Mouse (Mus musculus) monocyte, adult 2 months (primary cell): Measurements from ENCODE around the gene Chd5.

ENCODE experiments used
- DNase-seq, 2 experiments: peaks; one replicate each; pipeline ENCODE4 v3.0.0; 2022; ENCODE audit warnings: low spot score in 2 of 2, low read depth in 1 of 2

The Chd5 gene

DNA sequence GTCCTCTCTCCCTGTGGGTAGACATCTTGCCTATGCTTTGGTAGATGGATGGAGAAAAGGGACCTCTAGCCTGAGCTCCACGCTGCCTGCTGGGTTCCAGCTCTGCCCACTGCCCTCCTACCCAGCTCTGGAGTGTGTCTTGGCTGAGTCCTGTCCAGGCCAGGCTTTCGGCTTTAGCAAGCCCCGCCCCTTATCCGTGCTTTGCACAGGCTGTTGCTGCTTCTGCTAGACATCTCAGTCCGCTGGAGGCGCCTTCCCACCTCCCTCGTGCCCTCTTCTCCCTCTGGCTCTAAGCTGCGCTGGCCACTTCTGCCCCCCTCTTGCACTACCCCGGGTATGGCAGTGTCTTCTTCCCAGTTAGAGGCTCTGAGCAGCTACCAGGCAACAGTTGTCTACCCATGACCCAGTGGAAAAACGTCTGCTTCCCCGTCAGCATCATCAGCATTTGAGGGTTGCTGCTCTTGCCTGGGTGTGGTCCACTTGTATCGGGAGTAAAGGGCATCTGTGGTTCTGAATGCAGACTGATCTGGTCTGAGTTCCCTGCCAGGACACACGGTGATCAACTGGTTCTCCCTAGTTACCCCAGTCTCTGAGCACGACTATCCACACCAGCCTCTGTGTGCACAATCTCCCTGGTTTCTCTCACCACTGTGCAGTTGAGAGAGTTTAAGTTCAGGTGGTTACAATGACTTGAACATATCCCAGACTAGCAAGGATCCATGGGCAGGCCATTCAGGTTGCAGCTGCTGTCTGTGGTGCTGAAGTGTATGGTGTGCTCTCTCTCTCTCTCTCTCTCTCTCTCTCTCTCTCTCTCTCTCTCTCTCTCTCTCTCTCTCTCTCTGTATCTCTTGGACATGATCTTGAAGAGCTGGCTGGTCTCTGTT lies 13.2 kb downstream of the Chd5 start:
- peak in 1 of 2 experiments; percentile 10 for DNase-seq

DNA sequence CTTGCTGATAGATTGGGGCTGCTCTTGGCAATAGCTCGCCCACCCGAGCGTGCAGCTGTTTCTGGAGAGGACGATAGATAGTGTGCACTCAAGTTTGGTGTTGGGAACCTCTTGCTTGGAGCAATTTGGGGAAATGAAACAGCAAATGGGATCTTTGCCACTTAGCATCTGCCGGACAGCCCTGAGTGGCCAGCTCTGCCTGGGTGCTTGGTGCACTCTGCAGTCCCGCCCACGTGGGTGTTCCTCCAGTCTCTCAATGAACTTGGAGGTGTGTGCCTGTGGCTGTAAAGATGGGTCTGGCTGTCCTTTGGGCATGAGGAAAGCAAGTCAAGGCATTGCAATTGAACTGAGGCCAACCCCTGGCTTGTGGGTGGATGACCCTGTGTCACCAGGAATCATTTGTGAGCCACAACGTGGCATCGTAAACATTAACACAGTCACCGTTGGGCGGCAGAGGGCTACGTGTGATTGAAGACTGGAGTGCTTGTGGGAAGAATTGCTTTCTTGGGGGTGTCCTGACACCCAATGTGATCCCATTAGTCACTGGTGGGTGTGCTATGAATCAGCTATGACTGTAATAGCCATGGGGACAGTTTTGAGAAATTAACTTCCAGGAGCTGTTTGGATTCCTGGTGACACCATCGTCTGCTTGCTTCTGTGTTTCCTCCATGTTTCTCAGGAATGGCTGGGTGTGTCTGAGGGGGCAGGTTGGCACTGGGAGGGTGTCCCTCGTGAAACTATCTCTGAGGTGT lies 15.6 kb downstream of the Chd5 start:
- DNase-seq, result no peak

DNA sequence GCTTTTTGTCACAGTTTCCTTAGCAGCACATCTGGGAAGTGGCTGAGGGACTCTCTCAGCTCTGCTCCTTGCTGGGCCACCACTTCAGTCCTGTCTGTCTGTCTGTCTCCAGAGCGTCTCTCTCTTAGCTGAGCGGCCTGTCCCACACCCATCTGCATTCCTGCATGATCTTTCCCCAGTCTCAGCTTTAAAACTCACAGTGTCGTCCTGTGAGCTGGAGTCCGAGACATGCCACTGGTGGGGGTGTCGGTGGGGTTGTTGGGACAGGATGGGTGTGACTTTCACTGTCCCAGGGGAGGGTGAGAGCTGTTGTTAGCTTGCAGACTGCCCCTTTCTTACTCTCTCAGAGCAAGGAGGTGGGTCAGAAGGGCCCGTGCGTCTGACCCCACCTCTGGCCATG lies 17.2 kb downstream of the Chd5 start:
- DNase-seq, result no peak

DNA sequence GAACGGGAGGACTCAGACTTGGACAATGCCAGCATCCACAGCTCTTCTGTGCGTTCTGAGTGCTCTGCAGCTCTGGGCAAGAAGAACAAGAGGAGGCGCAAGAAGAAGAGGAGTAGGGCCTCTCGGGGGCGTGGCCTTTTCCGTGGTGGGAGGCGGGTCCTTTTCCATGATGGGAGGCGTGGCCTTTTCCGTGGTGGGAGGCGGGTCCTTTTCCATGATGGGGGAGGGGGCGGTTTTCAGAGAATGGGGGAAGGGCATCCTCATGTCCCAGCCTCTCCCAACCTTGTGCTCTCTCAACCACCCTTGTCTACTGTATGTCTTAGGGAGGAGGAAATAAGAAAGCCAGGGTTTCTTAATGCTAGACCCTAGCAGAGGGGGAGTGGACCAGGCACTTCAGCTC lies 21.2 kb downstream of the Chd5 start:
- DNase-seq, result no peak

DNA sequence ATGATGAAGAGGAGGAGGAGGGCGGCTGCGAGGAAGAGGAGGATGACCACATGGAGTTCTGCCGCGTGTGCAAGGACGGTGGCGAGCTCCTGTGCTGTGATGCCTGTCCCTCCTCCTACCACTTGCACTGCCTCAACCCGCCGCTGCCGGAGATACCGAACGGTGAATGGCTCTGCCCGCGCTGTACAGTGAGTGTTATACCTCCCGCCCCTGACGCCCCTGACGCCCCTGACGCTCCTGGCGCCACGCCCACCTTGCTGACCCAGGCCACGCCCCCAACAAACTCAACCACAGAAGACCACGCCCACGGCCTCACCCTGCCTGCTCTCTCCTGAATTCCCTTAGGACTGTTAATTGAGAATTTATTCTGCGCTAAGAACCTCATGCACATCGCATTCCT lies 22.4 kb downstream of the Chd5 start:
- DNase-seq, result no peak

DNA sequence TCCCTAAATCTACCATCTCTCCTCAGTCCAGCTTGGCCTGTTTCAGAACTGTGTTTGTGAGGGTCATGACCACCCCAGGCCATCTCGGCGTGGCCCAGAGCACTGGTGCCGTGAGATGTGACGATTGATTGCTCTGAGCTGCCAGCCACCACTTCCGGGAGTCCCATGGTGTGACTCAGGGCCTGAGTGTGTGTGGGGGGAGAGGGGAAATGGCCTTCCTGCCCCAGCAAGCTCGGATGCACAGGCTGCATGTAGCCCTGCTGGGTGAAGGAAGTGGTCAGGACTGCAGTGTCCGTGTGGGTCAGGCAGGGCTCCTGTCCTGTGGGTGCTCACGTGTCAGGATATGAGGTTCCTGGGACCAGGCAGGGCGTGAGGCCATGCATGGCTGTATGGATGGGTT lies 23.7 kb downstream of the Chd5 start:
- no peak for DNase-seq

DNA sequence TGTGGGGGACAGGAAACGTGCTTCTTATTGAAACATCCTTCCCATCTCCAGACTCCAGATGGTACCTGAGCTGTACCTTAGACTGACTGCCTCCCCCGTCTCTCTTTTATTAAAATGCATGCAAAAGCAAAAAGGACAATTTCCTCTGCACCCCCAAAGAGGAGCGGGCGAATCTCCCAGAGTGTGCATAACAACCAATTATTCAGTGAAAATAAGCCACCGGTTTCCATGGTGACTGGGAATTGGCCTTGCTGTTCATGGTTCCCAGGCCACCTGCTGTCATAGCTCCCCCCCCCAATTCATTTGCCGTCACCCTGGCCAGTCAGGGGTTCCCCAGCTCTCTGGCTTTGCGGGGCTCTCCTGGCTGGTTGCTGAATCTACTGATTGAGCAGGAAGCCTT lies 26.8 kb downstream of the Chd5 start:
- no peak for DNase-seq

DNA sequence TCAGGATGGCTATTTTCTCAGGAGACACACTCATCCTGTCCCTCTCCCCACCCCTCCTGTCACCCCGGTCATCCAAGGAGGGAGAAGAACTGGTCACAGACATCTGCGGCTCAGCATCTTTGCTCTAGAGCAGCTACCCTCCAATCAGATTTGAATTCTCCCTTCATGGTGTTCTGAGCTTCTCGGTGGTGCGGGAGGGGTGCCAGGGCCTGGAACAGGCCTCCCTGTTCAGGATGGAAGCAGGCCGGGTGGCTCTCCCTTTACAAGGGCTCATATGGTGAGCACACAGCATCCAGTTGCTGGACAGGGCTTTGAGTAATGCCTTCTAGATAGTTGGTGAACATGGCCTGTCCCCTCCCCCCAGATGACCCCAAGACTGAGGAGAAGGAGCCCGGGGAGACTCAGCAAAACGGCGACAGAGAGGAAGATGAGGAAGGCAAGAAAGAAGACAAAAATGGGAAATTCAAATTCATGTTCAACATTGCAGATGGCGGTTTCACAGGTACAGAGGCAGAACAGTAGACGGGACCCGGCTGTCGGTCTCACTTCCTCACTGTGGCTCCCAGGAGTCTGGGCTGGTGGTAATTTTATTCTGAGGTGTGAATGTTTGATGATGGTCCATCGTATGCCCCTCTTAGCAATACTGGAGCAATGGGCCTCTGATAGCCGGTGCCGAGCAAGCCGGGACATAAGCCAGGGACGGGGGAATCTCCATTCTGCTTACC lies 44.2 kb downstream of the Chd5 start:
- no peak for DNase-seq

DNA sequence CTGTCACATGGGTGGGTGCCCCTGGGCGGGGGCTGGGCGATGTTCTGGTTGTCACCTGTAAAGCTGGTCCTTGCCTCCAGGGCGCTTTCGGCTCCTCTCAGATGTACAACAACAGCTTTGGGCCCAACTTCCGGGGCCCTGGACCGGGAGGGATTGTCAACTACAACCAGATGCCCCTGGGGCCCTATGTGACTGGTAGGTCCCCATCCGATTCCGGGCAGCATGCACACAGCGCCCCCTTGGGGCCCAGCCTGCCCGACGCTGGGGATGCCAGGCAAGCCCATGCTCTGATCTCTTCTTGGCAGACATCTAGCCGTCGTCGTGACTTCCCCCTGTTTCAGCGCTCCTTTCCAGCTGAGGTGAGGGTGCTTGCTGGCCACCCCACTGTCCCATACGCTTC lies 47.2 kb downstream of the Chd5 start:
- DNase-seq, result no peak

DNA sequence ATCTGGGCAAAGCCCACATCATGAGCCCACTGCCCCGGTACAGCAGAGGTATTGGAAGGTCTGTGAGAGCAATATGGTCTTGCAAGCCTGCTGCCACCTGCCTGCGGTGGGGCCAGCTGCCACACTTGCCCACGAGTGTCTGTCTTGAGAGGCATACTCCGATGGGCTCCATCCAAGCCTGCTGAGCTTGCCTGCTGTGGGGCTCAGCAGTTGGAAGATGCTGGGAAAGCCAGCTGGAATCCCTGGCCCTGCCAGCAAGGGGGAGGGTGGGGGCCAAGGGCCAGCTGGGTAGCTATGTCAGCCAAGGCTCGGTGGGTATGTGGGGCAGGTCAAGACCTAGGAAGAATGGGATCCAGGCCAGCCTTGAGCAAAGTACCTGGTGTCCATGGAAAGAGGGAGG lies 53.7 kb downstream of the Chd5 start:
- no peak for DNase-seq

DNA sequence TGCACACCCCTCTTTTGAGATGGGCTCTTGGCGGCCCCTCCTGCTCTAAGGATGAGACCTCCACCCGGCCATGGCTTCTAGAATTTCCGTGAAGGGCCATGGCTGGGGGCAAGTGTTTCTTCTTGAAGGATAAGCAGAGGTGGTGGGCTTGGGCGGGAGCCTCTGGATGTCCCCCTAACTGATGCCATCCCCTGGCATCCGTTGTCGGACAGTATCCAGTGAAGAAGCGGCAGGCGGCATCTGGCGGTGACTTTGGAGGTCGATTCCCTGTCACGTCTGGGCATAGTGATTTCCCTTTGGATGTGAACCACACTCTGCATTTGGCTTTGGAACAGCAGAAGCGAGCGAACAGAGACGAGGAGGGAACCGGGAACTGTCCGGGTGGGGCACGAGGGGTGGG lies 54.2 kb downstream of the Chd5 start:
- DNase-seq, result no peak

DNA sequence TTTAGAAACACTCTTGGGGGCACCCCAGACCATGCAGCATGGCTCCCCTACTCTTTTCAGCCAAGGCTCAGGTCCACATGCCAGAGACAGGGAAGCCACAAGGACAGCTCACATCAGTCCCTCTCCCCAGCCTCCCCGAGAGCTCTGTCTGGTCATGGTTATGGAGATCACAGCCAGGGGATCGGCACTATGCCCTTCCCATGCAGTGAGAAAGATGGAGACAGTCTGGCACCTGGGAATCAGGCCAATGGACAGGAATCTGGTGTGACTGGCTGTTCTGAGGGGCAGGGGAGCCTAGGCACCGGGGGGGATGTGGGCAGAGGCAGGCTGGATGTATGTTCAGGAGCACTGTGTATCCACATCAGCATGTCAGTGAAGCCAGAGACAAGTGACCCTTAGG lies 60.5 kb downstream of the Chd5 start:
- DNase-seq, result no peak

DNA sequence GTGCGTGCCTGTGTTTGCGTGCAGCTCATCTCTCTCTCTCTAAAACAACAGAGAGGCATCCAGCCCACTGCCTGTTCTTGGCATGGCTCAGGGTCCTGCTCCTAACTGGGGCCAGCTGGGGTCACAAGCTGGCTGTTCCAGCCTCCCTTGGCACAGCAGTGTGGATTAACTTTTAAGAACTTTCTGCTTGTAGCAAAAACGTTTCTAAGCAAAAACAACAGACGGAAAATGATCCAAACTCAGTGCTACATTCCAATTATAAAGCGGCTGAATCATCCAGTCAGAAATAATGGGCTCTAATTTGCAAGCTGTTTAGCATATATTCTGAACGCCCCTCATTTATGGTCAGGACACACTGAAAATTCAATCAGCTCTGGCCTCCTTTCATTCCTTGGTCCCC lies 66.7 kb downstream of the Chd5 start:
- DNase-seq, result no peak

DNA sequence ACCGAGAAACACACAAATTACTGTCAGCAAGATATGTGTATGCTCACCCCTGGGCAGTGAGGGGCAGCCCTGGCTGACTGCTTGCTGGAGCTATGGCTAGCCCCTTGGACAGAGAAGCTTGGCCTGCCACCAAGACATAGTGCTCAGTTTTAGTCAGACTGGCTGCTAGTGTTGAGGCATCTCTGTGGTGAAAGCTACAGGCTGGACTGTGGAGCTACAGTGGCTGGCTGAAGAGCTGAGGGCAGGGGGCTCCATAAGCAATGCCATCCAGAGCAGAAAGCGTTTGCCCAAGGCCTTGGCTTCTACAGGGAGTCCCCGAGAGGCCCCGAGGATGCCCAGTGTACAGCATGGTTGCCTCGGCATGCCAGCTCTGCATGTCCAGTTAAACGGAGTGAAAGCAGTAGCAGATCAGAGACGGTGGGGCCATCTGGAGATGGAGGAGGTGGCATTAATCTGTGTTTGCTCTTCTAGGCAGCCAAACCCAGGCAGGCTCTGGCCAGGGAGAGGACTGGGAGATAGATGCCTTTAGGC lies 67.3 kb downstream of the Chd5 start:
- DNase-seq, result no peak

DNA sequence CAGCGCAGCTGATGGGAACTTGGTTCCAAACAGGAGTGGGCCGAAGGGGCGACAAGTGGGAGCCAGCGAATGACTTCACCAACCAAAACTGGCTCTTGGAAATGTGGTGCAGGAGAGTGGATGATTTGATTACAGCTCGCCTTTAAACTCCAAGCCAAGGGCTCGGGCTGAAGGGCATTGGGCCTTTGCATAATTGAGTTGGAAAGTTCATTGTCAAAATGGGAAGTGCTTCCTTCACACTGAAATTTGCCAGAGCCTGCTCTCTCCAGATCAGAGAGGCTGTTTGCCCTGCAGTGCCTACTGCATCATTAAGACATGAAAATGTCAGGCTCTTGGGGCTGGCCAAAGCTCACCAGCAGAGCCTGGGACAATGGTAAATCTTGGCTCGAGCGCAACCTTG lies 68.1 kb downstream of the Chd5 start:
- no peak for DNase-seq

DNA sequence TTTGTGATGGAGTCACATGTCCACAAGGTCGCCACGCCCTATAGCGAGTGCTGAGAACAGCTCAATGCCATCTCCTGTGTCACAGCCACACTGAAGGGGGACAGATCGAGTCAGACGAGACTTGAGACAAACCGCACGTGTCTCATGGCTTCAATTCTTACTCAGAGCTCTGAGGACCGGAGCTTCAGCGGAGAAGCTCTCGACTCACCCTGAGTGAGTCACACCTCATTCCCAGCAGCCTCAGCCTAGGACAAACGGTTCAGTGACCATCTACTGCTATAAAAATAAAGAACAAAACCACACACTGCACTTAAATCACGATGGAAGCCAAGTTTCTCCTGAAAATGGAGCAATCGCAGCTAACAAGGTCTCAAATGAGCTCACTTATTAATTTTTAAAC lies 72.5 kb downstream of the Chd5 start:
- DNase-seq, result no peak

DNA sequence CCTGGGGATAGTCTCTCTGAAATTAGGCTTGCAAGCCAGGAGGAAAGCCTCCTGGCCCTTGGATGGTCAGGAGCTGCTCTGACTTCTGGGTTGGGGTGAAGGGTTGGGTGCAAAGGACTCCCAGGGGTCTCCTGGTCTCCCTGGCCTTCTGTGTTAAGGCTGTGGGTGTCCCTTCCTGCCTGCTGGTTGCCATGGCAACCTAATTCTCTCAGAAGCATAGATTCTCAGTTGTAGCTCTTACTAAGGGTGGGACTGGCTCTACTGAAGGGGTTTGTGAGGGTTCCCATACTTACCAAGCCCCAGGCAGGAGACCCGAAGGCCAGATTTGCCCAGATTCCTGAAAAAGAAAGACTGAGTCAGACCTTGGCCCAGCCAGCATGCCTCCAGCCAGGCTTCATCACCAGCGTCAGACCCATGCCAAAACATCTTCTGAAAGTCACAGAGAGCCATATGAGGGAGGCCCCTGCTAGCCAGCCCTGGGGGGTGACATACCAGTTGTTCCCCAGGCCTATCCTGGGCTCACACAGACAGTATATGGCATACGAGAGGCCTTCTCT lies 74.2 kb downstream of the Chd5 start:
- DNase-seq, result no peak

DNA sequence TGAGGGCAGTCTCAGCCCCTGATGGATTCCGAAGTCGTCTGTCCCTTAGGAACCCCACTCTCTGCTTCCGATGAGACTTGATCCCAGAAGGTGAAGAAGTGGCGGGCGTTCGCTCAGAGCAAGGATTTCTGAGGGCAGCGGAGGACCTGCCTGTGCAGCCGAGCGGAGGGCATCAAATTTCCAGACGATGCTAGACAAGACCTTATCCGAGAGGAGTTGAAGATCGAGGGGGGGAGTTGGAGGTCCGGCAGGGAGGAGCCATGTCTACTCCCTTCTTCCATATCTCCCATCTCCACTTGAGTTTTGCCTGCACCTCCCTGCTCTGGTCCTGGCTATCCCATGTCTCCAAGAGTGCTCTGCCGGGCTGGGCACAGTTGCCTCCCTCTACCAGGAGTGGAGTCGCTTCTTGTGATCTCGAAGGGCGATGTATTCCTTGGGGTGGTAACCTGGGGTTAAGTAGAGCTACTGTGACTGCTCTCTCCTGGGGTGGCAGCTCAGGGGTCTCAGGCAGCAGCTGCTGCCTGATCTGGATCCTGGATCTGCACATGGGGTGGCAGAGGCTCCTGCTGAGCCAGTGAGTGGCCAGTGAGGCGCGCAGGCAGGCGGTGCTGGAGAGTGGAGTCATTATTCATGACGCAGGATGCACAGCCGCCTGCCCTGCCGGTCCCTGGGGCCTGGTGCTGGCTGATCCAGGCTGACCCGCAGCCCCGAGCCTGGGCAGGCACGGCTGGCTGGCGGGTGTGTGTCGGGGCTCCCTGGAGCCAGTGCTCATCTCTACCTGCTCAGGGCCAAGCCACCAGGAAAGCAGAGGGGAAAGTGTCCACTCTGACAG lies 80.0 kb downstream of the Chd5 start:
- DNase-seq, result no peak

DNA sequence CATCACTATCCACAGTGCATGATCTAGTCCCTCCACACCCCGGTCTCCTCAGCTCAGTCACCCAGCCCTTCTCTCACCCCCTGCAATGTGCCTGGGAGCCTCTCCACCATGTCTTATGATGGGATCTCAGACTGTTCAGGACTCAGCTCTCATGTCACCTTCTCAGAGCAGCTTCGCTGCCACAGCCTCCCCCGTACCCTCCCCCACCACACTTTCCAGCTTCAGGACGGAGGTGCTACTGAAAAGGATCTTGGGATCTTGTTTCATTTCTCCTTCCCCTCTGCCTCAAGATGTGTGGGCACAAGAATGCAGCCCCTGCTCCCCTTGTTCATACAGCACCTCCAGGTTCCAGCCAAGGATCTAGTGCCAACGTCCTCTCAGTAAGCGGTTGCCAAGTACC lies 85.1 kb downstream of the Chd5 start:
- DNase-seq, result no peak

DNA sequence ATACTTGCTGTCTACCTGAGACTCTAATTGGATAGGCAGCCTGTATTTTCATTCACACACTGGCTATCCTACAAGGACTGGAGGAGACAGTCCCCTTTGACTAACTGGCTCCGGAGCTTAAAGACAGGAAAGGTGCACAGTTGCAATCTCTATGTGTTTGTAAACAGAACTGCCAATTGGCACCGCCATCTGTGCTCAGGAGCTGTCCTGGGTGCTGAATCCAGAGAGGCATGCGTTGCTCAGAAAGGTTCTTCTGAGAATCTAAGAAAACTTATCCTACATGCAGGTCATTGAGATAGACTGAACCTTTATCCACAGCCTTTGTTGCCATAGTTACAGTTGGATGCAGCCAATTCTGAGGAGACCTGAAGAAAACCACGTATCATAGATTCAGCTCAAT lies 85.9 kb downstream of the Chd5 start:
- no peak for DNase-seq

DNA sequence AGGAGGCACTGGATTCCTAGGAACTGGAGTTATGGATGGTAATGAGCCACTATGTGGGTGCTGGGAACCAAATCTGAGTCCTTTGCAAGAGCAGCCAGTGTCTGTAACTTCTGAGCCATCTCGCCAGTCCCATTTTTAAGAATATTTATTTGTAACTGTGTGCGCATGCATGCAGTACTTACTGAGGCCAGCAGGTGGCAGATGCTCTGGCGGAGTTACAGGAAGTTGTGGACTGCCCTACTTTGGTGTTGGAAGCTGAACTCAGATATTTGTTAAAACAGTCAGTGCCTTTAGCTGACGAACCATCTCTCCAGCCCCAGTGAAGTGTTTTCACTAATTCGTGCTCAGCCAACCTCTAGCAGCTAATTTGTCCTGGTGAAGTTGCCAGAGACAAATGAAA lies 86.5 kb downstream of the Chd5 start:
- DNase-seq, result no peak
